8 mouse cellular contexts compared by ENCODE assay signal in the genomic region with DNA sequence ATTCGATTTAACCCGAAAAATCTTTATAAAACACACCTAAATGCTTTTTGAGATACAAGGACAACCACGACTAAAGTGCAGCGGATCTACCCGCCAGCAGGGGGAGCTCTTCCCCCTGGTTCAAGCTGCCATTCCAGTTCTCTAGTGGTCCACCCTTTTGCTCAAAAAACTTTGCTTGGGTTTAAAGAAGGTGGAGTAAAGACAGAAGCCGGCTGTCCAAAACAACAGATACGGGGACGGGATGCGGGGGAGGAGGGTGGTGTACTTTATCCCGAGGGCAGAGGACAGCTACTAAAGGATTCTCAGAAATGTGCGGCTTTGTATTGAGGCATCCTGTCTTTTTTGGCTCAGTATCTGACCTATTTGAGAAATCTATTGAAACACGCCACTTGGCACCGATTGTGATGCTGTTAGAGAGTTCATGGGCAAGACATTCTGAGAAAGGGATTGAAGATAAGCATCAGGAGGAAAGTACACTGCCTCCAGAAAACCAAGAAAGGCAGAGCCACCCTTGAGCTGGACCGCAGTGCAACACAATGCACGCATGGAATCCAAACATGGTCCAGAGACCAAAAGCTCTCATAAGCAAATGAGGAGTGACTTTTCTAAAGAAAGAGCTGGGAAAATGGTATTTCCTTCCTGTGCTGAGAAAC.
DNase-seq lines count a peak whose midpoint lies in the region; ATAC-seq and TF ChIP-seq lines count a peak whose summit lies in the region.

No protein-coding gene starts in this region.

- 23% methylated on average over 15 of the region's 15 CpGs for WGBS in heart, adult 2 months

- 0 out of 2 replicates have a peak, but pooled peaks have one; percentile 57 for ATAC-seq in megakaryocyte-erythroid progenitor cell, adult 5-6 weeks (replicated peaks; ENCODE audit: low FRiP score, low TSS enrichment, poor library complexity, severe bottlenecking)

- H3K27ac ChIP-seq in heart, adult 2 months, result no peak overlapping the region

- no peak overlapping the region for H3K4me3 ChIP-seq in heart, adult 2 months

- DNase-seq in heart, adult 2 months, result peak; percentile 50 to 66
- no peak for DNase-seq in heart, postnatal 25 days (ENCODE audit: low spot score)
- peak; percentile 96 for DNase-seq in NIH3T3 (ENCODE audit: low read depth)
- DNase-seq in cerebellum, adult 9-10 months, result peak; percentile 49
- peak; percentile 51 to 53 for DNase-seq in frontal cortex, postnatal 25 days (ENCODE audit: low spot score in 2 of 2)
- peak; percentile 38 to 65 for DNase-seq in layer of hippocampus, postnatal 25 days (ENCODE audit: extremely low spot score in 1 of 2, low spot score in 1 of 2)
- peak; percentile 76 for DNase-seq in testis, postnatal 10 days (ENCODE audit: low spot score)

- H3K27me3 ChIP-seq in heart, adult 2 months (ENCODE audit: control insufficient read depth, insufficient read depth, low read length), result no peaks in the 10 kb centered on the region

- H3K4me1 ChIP-seq in heart, adult 2 months (ENCODE audit: control insufficient read depth, insufficient read depth, low read length), result no peaks in the 10 kb centered on the region

- no peak for TF ChIP-seq POLR2A in heart, adult 2 months (IDR thresholded peaks at IDR 0.05; ENCODE audit: insufficient read depth, low read depth, low read length)

- intact Hi-C loops in heart, adult 2 months (cut with DNase I), result loop anchor here (1.0 to 5.0 kb wide), 3 partner anchors 148 to 1404 kb away; no protein-coding TSS in a partner anchor
- intact Hi-C loops in heart, postnatal 25 days (cut with DNase I), result loop anchor here (2.0 kb wide), 2 partner anchors 202 to 1404 kb away; no protein-coding TSS in a partner anchor

- H3K79me2 ChIP-seq in heart, adult 2 months (replicated peaks; ENCODE audit: control insufficient read depth, insufficient read depth, low read length), result no peaks in the 10 kb centered on the region

- H3K36me3 ChIP-seq in heart, adult 2 months (ENCODE audit: control insufficient read depth, insufficient read depth, low read length), result no peaks in the 10 kb centered on the region

- TF ChIP-seq EP300 in heart, adult 2 months (IDR thresholded peaks at IDR 0.05; ENCODE audit: insufficient read depth, low read depth, low read length), result 0 out of 2 replicates have a peak, but pooled peaks have one; percentile 32

- peak; percentile 88 for TF ChIP-seq CTCF in heart, adult 2 months (IDR thresholded peaks at IDR 0.05)

- no peak overlapping the region for H3K9ac ChIP-seq in heart, adult 2 months (ENCODE audit: low read depth, low read length)
